Mouse (Mus musculus): ENCODE data around the gene Osbpl11.
"Not testable (repeated sequence)": the region's sequence is repeated elsewhere in the genome, so short reads cannot be mapped to it uniquely, and the experiment has no call there.

Gene Osbpl11

DNA sequence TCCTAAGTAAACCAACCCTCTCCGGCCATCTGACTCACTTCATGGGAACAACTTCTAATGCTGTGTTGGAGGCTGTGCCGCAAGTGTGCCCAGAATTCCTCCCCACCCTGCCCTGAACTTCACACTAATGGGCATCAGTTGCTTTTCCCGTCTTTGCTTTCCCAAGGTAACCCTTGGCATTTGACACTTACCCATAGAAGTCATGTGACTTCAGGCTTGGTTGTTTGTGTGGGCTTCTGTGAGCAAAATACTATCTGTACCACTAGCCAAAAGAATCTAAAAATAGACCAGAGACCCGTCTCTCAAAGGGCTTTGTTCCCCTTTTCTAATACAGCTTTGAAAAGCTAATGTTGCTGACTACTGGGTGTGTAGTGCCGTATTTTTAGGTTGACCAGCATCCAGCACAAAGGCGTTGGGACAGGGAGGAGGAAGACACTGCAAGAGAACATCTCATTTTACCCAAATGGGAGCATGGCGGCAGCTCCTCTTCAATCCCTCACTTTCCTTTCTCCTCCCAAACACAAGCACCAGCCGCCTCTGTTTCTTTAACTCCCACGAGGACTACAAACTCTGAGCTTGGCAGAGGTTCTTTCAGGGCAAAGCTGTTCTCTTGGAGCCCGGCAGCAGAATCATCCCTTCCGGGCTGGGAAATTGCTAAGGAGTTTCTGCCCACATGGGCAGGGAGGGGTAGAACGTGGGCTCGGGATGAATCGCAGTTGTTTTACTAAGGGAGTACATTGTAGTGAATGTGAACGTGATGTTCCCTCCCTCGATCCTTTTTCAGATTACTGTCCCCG lies 6.4 kb upstream of the Osbpl11 start:
- no peak for DNase-seq

DNA sequence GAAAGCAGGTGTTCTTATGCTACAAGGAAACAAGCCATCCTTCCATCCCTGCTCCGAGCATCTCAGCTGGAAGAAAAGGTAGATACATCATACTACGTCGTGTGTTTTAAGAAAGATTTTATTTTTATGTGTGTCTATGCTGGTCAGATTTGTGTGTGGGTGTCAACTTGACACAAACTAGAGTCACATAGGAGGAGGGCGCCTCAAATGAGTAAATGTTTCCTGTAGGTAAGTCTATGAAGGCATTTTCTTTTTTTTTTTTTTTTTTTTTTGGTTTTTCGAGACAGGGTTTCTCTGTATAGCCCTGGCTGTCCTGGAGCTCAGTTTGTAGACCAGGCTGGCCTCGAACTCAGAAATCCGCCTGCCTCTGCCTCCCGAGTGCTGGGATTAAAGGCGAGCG lies 5.6 kb upstream of the Osbpl11 start:
- DNase-seq = not testable (repeated sequence)

DNA sequence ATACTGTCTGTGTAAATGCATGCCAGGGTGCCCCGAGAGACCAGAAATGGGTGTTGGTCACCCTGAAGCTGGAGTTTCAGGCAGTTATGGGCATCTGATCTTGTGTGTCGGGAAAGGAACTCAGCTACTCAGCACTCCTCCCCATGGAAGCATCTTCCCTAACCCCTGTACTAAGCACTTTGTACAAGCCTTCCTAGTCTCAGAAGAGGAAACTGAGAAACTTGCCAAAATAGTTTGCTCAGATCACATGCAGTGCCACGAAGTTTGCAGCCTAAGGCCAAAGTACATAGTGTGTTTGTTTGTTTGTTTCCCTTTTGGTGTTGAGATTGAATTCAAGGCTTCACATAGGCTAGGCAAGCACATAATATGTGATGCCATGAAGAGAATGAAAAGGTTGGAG lies 5.0 kb upstream of the Osbpl11 start:
- DNase-seq = peak; percentile 70 to 73

DNA sequence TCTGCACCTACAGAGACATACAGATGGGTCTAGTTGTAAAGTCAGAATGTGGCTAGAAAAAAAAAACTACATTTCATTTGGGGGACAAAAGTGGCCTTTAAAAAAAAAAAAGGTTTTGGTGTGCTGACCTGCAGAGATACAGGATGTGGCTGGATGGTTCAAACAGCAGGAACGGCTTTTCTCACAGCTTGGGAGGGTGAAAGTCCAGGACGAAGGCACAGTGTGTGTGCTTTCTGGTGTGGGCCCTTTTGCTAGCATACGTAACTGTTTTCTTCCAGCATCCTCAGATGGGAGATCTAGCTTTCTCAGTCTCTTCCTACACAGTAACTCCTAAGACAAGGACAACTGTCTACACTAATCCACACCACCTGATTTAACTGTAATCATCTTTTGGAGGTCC lies 4.1 kb upstream of the Osbpl11 start:
- peak; percentile 57 to 66 for DNase-seq

DNA sequence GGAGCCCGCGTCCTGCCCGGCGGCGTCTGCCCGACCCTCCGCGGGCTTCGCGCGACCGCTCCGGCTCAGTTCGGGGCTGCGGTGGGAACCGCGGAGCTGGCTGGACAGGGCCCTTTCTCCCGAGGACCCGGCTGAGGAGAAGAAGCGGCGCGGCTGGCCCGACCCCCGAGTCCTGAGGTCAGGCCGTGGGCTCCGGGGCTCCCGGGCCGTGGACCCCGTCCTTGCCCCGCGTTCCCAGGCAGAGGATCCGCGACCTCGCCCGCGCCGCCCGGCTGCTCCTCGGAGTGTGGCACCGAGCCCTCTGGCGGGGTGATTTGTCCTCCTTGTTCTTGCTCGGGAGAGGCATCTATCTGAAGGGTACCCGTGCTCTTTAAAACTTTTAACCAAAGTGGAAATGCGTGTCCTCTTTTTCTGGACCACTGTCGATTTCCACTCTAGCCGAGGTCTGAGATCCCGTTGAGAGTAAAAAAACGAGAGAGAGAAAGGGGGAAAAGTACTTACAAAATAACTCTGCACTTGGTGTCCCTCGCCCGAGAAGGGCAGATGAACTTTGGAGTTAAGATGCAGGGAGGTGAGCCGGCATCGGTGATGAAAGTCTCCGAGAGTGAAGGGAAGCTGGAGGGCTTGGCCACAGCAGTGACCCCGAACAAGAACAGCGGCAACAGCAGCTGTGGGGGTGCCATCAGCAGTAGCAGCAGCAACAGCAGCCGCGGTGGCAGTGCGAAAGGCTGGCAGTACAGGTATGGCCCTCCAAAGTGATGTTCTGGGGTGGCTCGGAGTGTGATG lies 583 bp downstream of the Osbpl11 start:
- peak; percentile 56 to 77 for DNase-seq

DNA sequence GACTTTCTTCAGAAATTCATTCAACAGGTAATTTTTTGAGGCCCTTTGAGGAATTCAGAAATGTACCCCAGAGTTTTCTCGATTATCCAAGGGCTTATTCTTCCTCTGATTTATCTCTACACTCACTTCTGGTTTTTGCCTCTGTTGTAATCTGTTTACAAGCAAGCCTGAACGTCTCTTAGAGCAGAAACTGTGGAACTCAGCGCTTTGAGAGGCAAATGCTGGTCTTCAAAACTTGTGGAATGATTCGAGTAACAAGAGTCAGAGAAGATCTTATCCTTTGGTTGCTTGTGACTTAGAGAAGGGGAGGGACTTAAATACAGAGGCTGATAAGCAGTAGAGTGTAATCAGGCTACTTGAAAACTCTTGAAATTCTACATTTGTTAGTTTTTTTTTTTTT lies 1.3 kb downstream of the Osbpl11 start:
- no peak for DNase-seq

DNA sequence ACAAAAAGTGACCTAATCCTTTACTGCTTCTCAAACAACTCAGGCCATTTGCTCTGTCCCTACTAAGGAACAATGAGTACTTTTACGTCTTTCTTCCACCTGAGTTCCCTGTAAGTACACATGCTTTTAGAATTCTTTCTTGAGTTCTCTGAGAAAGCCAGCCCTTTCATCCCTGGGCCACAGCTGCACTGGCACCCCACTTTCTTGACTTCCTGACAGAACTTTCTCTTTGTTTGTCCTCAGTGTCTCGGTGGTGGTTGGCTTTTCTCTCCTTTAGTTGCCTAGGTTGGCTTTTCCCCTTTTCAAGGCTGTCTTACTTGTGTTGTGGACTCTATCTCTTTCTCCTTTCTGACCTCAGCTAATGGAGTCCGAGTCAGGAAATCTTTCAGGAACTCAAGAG lies 3.2 kb downstream of the Osbpl11 start:
- no peak for DNase-seq

DNA sequence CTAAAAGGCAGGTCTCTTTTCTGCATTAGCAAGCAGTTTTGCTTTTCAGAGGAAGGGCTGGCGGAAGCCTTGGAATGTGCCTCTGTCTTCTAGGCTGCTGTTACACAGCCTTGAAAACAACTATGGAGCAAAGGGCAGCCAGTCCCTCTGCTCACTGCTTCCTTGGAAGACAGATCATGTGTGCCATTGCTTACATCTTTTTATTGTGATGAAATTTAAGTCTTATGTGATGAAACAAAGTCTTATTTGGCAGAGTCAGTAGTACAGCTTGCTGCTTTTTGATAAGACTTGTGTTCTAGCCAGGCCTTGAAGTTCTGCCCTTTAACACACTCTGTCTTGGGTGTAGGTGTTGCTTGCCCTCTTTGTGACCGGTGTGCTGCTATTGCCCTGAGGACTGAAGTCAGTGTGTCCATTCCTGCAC lies 6.8 kb downstream of the Osbpl11 start:
- DNase-seq = peak; percentile 70 to 85

DNA sequence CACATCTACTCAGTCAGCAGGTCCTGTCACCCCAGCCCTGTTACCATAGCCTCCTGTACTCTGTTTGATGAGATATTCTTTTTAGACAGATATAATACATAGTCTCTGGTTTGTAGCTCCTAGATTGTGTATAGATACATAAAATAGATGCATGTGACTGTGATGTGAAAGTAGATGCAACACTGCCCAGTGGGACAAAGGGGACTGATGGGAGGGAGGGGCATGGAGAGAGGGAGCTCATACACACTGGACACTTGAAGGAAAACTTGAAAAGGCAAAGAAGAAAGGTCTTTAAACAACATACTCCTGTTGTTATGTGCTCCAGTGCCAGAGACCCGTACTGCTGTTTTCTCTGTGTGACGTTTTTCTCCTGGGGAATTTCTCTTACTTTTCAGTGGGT lies 7.4 kb downstream of the Osbpl11 start:
- no peak for DNase-seq

DNA sequence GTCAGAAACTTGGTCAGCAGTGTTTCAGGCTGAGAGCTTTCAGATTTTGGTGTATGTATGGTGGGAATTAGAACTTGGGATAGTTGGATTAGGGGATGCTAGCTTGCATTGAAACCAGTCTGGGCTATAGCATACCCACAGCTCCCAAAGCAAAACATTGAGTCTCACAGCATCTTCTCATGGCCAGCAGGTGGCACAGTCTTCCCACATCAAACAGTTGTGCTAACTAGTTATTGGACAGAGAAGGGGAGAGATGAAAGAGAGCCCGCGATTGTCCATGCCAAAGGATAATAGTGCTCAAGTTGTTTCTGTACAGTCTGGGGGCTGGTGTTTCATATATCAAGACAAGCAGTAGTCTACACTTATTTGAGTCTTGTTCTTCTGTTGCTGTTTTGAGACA lies 8.8 kb downstream of the Osbpl11 start:
- peak; percentile 71 to 76 for DNase-seq

DNA sequence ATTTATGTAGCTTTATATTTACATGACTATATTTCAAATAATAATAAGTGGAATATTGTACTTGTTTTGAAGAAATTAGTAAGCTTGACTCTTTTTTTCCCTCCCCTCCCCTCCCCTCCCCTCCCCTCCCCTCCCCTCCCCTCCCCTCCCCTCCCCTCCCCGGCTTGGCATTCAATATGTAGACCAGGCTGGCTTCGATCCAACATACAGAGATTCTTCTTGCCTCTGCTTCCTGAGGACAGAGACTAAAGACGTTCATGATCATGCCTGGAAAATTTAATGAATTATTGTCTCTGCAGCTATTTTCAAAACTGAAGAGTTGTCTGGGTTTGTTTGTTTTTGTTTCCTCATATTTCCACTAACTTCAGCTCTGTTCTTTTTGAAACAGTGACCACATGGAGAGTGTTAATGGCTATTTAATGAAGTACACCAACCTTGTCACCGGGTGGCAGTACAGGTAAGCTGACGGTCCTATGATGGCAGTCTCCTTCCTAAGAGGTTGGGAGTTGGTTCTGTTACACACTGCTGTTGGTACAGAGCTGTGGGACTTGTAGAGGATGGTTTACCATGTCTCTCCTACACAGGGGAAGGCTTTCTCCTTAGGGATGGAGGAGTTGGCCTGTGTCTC lies 10.9 kb downstream of the Osbpl11 start:
- DNase-seq = peak; percentile 53 to 56

DNA sequence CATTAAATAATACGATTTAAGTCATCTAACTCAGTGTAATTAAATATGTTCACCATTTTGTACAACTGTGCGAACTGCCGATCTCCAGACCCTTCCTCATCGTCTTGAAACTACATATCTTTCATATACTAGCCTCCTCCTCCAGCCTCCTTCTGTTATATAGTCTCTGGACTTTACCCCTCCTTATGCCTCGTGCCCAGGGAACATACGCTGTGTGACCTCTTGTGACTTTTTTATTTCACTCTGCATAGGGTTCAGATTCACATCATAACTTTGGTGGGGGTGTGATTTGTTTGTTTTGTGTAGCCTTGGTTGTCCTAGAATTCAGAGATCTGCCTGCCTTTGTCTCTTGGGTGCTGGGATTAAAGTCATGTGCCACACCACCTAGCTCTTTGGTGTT lies 11.7 kb downstream of the Osbpl11 start:
- DNase-seq = no peak

DNA sequence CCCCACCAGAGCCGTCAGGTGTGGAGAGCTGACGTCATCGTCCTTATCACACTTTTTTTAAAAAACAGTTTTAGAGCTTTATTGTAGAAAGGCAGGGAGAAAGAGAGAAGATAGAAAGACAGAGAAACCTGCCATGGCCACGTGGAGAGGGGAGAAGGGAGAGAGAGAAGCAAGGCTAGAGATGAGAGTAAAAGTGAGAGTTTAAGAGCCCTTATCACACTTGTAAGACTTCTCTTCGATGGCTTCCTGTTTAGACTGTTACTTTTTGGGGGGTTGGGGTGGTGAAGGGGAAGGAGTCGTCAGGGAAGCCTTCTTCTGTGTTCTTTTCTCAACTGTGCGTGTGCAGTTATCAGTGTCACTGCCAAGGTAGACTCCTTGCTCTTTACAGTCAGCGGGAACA lies 15.7 kb downstream of the Osbpl11 start:
- DNase-seq = no peak

DNA sequence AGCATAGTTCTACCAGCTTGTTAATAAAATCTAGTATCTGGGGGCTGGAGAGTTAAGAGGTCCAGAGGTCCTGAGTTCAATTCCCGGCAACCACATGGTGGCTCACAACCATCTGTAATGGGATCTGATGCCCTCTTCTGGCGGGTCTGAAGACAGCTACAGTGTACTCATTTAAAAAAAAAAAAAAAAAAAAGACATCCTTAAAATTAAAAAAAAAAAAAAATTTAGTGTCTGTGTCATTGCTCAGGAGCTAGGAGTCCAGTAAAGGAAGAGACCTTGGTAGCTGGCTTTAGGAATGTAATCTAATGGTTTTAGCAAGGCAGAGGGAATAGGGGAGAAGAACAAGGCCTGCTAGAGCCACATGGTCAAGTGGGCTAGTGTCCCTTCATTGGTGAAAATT lies 25.9 kb downstream of the Osbpl11 start:
- DNase-seq = no peak

DNA sequence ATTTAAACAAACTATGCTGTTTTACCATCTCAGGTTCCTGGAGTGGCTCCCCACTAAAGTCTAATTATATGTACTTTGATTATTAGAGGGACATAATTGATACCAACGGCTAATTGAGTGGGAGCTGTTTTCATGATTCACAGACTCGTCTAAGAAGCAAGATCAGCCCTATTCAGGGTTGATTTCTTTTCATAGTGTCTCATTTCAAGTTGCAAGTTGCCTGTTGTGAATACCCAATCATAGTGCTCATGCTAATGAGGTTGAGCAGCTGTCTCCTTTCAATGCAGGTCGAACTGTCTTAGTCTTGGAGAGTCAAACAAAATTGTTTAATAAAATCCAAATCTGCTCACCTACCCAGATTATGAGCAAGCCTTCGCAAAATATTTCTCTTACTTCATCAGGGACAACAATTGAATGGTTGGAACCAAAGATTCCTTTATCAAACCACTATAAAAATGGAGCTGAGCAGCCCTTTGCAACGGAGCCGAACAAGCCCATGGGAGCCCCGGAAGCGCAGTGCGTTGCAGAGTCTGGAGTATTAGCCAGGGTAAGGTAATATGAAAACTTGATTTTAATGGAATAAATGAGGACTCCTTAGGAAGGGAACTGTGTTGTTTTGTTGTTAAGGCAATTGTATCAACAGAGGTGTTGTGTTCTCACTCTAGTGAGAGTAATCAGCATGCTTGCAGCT lies 31.6 kb downstream of the Osbpl11 start:
- no peak for DNase-seq

DNA sequence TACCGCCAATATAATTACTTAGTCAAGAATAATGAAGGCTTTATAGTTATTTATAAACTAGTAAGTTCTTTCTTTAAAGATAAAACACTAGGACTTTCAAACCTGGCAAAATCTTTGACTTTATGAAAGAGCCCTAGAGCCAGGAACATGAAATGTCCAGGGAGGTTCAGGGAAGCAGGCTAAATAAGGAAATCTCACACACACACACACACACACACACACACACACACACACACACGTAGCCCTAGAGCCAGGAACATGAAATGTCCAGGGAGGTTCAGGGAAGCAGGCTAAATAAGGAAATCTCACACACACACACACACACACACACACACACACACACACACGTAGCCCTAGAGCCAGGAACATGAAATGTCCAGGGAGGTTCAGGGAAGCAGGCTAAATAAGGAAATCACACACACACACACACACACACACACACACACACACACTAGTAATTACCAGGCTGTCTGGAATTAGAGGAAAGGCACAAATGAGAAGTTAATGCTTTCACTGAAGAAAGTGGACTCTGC lies 32.7 kb downstream of the Osbpl11 start:
- DNase-seq = not testable (repeated sequence)

DNA sequence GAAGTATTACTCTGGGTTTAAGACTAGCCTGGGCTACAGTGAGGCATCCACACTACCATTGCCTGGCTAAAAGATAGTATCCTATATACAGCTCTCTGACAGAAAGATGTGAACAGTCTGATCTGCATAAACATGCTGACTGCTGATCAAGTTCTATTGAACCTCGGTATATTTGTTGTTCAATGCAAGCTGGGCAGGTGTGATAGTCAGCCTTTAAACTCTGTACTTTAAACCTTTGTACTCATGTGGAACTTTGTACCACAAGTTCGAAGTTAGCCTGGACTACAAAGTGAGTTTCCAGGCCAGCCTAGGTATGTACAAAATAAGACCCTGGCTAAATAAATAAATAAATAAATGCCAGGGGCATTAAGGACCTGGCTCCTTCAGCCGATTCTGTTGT lies 37.6 kb downstream of the Osbpl11 start:
- no peak for DNase-seq

DNA sequence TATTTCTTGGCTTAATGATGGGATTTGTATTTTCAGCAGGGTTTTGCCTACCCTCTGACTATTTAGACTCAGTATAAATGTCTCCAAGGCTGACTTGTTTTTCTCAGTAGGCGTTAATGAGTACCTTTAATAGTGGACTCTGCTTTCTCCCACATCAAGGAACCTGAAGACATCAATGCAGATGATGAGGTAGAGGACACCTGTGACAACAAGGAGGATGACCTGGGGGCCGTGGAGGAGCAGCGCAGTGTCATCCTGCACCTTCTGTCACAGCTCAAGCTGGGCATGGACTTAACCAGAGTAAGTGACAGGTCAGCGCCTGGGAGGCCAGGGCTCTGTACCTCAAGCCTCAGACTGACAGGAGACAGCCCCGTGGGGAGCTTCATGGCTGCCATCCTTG lies 39.5 kb downstream of the Osbpl11 start:
- peak; percentile 29 to 42 for DNase-seq

DNA sequence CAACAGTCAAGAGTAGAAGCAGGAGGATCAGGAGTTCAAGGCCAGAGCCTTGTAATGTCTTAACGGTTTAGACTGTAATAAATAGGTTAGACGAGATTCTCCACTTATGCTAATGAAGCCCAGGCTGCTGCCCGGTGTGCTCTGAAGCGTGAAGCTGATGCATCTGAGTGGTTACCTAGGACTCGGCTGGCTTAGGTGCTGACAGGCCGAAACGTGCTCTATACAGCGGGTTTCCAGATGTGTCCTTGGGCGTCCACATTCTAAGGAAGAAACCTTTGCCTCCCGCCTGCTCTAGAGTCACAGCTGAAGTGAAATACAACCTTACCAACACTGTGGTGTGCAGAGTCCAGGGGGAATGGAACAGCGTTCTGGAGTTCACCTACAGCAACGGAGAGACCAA lies 49.3 kb downstream of the Osbpl11 start:
- peak; percentile 29 to 48 for DNase-seq

DNA sequence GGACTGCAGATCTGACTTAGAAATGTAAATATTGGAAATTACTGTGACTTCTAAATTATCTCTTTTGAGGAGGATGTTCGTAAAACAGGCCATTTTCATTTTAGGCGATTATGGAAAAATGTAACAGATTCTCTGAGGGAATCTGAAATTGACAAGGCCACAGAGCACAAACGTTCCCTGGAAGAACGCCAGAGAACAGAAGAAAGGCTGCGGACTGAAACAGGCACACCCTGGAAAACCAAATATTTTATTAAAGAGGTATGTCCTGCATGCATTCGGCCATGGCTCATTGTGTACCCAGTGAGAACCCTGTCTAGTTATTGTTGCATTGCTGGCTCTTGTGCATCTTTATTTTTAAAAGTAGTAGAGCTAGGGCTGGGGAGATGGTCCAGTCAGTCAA lies 51.3 kb downstream of the Osbpl11 start:
- DNase-seq = no peak

DNA sequence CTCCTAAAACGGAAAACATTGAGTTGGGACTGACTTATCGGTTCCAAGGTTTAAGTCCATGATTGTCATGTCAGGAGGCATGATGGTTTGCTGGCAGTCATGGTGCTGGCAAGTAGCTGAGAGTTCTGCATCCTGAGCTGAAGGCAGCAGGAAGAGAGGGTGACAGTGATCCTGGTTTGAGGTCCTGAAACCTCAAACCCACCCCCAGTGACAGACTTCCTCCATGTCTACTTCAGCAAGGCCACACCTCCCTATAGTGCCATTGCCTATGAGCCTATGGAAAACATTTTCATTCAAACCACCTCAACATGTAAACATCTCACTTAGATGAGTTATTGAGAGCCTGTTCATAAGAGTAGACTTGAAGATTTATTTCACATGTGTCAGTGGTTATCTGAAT lies 54.4 kb downstream of the Osbpl11 start:
- DNase-seq = no peak

DNA sequence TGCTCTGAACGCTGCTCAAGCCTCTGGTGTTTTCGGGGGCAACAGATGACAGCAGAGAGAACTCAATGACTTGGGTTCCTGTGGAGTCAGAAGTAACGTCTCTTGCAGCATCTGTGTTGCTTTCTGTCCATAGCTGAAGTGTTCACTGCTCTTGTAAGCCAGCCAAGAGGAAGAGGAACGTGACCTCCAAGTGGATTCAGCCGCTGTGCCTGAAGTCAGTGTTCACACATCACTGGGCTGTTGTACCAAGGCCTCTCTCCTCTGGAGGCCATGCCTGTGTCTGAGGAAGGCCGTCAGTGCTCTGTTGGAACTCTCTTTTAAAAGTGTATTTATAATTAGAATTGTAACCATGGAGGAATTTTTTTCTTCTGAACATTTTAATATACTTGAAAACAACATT lies 57.2 kb downstream of the Osbpl11 start:
- DNase-seq = peak; percentile 47 to 60

DNA sequence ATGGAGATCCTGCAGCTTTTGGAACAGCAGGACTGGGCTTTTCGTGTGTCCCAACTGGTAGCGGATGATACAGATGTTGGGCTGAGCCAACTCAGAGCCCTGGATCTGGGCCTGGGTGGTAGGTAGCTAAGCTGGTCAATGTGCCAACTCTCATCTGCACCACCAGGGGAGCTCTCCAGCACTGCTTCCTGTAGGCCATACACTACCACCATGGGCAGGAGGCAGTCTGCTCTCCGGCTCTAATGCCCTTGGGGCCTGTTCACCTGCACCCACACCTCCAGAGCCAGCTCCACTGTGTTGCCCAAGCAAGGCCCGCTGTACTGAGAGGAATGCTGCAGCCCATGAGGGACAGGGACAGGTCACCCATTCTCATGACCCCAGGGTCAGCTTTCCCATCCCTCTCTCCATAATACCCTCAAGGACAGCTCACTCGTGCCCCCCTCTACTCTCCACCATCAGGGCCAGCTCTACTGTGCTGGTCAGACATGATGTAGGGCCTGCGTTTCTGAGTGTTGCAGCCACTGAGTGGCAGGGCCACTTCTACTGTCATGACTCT lies 59.3 kb downstream of the Osbpl11 start:
- DNase-seq = peak in 1 of 2 experiments; percentile 38
